Mouse (Mus musculus) embryonic facial prominence, embryonic 10.5 days (tissue): ENCODE data around the gene Entpd6. TPM values are rescaled to one million over a fixed set of nuclear protein-coding genes. Genes with fewer than 3 reads are reported as not detected.

Experiments
- DNase-seq: peaks from one replicate; pipeline ENCODE4 v3.0.0-alpha.2; 2017; ENCODE audit warnings: low spot score
- H3K27ac ChIP-seq: fragments of 300-500 bp; sonication (generic); replicated peaks from 2 replicates; pipeline ENCODE4 v1.5.1; 2016; ENCODE audit warnings: mild to moderate bottlenecking
- H3K27me3 ChIP-seq: fragments of 300-500 bp; sonication (generic); replicated peaks from 2 replicates; pipeline ENCODE4 v1.6.1; 2016; ENCODE audit warnings: low read depth, mild to moderate bottlenecking; ENCODE audit not compliant: poor library complexity, severe bottlenecking
- H3K36me3 ChIP-seq: fragments of 300-500 bp; sonication (generic); replicated peaks from 2 replicates; pipeline ENCODE4 v1.6.1; 2016; ENCODE audit warnings: mild to moderate bottlenecking, moderate library complexity
- H3K4me1 ChIP-seq: fragments of 300-500 bp; sonication (generic); 2 replicates; pipeline ENCODE4 v1.6.1; 2016
- H3K4me3 ChIP-seq: fragments of 300-500 bp; sonication (generic); 2 replicates; pipeline ENCODE4 v1.5.1; 2016; ENCODE audit warnings: mild to moderate bottlenecking, moderate library complexity
- H3K9me3 ChIP-seq: fragments of 300-500 bp; sonication (generic); 2 replicates; pipeline ENCODE4 v1.6.1; 2016; ENCODE audit warnings: mild to moderate bottlenecking
- WGBS: fragments of 180-500 bp; shearing (Covaris S2); methylation state at CpG from one replicate; pipeline ENCODE4 v1.1.7; 2016; 5-methylcytosine and 5-hydroxymethylcytosine counted together
- polyA plus RNA-seq: library from polyadenylated mRNA; unstranded; fragments of >200 nt; fragmentation: Nextera tagmentation; extraction: Ambion mirVana; gene quantifications from 2 replicates; pipeline ENCODE4 v1.2.1, GENCODE M21; 2016

Gene Entpd6
- 30.7 and 37.1 TPM in 2 replicates for polyA plus RNA-seq

DNA sequence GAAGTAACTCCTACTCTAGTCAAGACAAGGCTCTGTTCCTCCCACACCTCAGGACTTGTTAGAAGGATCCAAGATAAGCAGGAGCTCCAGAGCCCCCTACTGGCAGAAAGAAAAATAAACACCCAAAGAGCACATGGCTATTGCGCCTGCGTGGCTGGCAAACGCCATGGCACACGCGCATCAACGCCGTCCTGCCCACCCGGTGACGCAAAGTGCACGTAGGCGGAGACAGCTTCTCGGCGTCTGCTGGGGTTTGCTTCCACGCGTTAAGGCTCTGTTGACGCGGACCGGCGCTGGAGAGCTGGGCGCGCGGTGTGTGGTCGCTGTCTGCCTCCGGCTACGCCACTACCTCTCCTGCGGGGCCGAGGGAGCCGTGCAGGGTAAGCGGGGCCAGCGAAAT is at the start of gene Entpd6:
Entpd6 (plus strand) TSS at position 189 of the 400 bp plus-strand sequence.
- H3K27me3 ChIP-seq, result peaks cover 4% of the 10 kb centered on the region; the same call in 1 of the 2 replicates
- peak within 1 kb of the TSS; percentile 79 for H3K4me3 ChIP-seq
- peaks cover 10% of the 10 kb centered on the region for H3K4me1 ChIP-seq
- H3K9me3 ChIP-seq, result no peaks in the 10 kb centered on the region
- H3K27ac ChIP-seq, result peak within 1 kb of the TSS; percentile 90
- DNase-seq, result peak; percentile 95
- peaks cover 21% of the 10 kb centered on the region for H3K36me3 ChIP-seq
- under 1% methylated on average over 30 of the region's 30 CpGs for WGBS

DNA sequence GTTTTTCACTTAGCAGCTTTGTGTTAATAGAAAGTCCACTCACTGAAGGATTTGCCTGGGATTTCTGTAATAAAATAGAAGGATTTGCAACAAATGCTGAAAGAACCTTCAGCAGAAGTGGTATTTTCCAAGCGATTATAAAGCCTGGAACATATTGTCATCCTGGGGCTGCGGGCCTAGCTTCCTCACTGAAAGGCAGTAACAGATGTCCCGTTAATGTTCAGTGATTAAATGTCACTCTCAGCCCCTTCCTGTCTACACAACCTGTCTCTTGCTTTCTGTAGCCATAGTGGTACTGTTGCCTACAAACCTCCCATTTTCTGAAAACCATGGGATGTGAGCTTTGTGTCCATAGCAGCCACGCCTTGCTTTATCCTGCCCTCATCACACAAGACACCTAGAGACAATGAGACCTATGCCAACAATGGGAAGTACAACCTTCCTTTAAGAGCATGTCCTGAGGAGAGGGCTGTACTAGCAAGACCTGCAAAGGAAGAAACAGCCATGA is 36.6 kb upstream of the Entpd6 start:
- DNase-seq, result no peak
- 82% methylated on average over 4 of the region's 4 CpGs for WGBS

DNA sequence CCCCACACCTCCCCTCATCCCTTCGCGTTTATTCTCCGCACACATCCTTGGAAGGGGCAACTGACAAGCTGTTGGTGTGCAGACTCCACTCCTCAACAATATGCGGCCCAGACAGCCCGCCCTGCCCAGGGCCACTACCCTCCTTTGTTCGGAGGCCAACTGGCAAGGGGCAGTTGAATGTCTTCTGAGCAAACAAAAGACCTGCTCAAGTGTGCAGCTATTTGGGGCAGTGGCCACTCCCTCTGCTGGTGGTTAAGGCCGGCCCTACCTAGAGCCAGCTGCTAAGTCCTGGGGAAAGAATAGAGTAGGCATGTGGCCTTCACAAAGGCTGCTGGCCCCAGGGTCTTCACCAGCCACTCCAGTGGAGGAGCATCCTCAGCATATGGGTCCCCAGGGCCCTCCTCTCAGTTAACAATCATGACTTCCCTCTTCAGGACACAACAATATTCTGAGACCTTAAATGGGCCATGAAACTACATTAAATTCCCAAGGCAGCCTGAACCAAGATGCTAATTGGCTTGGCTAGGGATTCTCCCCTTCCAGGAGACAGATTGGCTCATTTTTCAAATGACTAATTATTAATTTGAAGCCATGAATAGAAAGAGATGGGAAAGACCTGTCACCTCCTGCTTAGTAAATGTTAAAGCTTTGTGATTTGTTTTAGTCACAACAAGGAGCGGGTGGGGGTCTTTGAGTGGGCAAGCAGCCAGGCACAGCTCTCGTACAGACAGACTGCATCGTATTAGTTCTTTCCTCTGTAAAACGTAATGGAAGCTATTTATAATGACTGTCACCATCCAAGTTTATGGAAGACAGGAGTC is 12.9 kb upstream of the Entpd6 start:
- WGBS, result 45% methylated on average over 11 of the region's 11 CpGs
- H3K36me3 ChIP-seq, result no peaks in the 10 kb centered on the region
- H3K27me3 ChIP-seq, result no peaks in the 10 kb centered on the region
- no peak overlapping the region for H3K4me3 ChIP-seq
- peak; percentile 48 for DNase-seq
- H3K27ac ChIP-seq, result no peak overlapping the region; the same call in 1 of the 2 replicates
- 0 out of 2 replicates have a peak, but pooled peaks cover 5% of the 10 kb centered on the region for H3K4me1 ChIP-seq
- H3K9me3 ChIP-seq, result no peaks in the 10 kb centered on the region

More for the DNA sequence above, 36.6 kb upstream of the Entpd6 start:
- no peaks in the 10 kb centered on the region for H3K9me3 ChIP-seq
- H3K27ac ChIP-seq, result no peak overlapping the region
- H3K36me3 ChIP-seq, result no peaks in the 10 kb centered on the region
- no peak overlapping the region for H3K4me3 ChIP-seq
- H3K27me3 ChIP-seq, result no peaks in the 10 kb centered on the region
- no peaks in the 10 kb centered on the region for H3K4me1 ChIP-seq

DNA sequence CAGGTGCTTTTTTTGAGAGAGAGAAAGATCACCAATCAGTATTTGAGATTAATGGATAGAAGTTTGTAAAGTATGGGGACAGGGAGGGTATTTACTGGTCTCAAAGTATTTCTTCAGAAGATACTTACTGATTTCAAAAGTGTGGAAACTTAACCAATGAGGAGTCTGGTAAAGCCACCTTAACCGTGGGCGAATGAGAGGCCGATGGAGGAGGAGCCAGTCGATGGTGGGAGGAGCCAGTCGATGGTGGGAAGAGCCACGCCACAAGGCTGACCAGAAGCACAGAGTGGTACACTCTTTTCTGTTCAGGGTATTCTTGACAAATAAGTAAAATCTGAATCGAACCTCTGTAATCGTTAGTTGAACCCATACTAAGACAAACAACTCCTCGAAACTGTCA is 11.0 kb upstream of the Entpd6 start:
- Histone ChIP-seq H3K27ac (no peak overlapping the region), H3K4me1 (0 out of 2 replicates have a peak, but pooled peaks cover 5% of the 10 kb centered on the region), H3K4me3 (no peak overlapping the region), H3K36me3 (no peaks in the 10 kb centered on the region), H3K9me3 (no peaks in the 10 kb centered on the region), H3K27me3 (no peaks in the 10 kb centered on the region)
- WGBS, result 82% methylated on average over 9 of the region's 9 CpGs
- DNase-seq, result no peak

DNA sequence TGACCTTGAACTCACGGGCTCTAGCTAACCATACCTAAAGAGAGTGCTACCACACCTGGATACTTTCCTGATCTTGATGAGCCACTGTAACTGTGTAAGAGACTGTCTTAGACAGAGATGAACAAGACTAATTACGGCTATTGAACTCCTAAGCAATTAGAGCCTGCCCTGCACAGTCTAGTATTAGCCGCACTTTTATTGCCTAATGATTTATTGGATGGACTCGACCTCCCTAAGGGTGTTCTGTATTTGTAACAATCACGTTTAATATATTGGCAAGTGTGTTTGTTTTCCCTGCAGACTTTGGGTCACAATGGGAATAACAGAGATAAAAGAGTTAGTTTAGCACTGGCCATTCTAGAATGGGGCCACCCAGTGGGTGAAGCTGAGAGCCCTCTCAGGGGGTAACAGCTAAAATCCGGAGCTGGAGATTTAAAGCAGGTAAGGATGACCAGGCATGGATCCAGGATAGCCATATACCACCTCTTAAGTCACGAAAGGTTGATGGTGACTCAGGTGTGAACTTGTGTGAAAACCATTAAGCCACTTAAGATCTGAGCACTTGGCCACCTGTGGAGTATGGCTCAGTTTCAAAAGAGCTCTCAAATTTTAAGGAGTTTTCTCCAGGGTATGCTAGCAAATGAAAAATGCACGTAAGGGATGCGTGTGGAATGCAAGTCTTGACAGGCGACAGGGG is 8.5 kb upstream of the Entpd6 start:
- Histone ChIP-seq H3K36me3 (no peaks in the 10 kb centered on the region), H3K4me3 (no peak overlapping the region), H3K9me3 (no peaks in the 10 kb centered on the region), H3K4me1 (0 out of 2 replicates have a peak, but pooled peaks cover 5% of the 10 kb centered on the region), H3K27me3 (no peaks in the 10 kb centered on the region), H3K27ac (no peak overlapping the region)
- no peak for DNase-seq
- 74% methylated on average over 10 of the region's 10 CpGs for WGBS

DNA sequence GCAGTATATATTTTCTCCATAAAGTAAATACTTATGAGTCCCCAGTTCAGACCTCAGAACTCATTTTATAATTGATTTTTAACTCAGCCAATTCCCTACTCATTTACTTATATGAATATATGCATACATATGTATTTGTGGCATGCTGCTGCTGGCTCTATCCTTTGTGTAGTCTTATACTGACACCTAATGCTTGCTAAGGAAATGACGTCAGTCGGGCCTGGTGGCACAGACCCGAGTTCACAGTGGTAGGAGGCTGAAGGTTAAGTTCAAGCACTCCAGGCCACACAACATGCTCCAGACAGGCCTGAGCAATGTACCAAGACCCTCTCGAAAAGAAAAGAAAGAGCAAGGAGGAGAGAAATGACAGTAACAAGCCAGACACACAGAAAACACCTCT is 7.4 kb upstream of the Entpd6 start:
- Histone ChIP-seq H3K36me3 (no peaks in the 10 kb centered on the region), H3K27ac (no peak overlapping the region), H3K4me1 (no peaks in the 10 kb centered on the region), H3K27me3 (peaks cover 4% of the 10 kb centered on the region; the same call in 1 of the 2 replicates), H3K4me3 (no peak overlapping the region), H3K9me3 (no peaks in the 10 kb centered on the region)
- no peak for DNase-seq
- 67% methylated on average over 4 of the region's 4 CpGs for WGBS

DNA sequence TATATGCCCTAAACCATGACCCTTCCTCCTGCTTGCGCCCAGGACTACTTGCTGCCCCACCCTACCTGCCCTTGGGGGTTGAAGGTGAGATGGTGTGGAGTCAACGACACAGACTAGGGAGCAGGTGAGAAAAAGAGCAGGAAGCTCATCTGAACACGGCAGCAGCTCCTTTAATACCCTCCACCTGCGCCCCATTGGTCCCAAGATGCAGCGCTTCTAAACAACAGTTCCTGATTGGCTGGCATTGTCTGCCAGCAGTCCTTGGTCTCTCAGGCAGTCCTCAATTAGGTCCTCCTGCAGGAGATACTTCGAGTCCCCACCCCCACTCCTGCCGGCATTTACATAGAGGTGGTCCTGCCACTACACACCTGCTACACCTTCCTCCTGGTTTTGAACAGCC is 3.8 kb upstream of the Entpd6 start:
- H3K27ac ChIP-seq, result no peak overlapping the region
- no peaks in the 10 kb centered on the region for H3K9me3 ChIP-seq
- peaks cover 4% of the 10 kb centered on the region; the same call in 1 of the 2 replicates for H3K27me3 ChIP-seq
- 78% methylated on average over 7 of the region's 7 CpGs for WGBS
- DNase-seq, result no peak
- H3K4me3 ChIP-seq, result no peak overlapping the region
- peaks cover 10% of the 10 kb centered on the region for H3K4me1 ChIP-seq
- H3K36me3 ChIP-seq, result no peaks in the 10 kb centered on the region

DNA sequence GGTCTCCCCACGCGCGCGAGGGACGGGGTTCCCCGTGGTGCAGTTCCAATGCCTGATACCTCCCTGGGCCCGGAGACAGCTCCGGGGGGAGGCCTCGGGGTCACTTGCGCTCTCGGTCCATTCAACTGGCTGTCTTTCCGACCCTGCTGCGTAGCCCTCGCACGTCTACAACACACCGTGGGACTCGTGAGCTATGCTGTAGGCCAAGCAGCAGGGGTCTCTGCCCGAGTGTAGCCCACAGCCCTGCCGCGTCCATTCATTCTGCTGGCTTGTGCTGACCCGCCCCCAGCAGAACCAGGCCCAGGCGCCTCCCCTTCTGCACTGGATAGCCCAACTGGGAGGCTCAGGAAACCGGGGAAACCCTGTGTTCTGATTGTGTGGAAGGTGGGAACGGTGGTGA is 441 bp downstream of the Entpd6 start:
- Histone ChIP-seq H3K9me3 (no peaks in the 10 kb centered on the region), H3K27ac (peak overlapping the region; percentile 90), H3K36me3 (peaks cover 22% of the 10 kb centered on the region), H3K4me3 (peak overlapping the region; percentile 79), H3K4me1 (peaks cover 10% of the 10 kb centered on the region), H3K27me3 (peaks cover 4% of the 10 kb centered on the region; the same call in 1 of the 2 replicates)
- 1% methylated on average over 24 of the region's 24 CpGs for WGBS
- peak; percentile 63 for DNase-seq

DNA sequence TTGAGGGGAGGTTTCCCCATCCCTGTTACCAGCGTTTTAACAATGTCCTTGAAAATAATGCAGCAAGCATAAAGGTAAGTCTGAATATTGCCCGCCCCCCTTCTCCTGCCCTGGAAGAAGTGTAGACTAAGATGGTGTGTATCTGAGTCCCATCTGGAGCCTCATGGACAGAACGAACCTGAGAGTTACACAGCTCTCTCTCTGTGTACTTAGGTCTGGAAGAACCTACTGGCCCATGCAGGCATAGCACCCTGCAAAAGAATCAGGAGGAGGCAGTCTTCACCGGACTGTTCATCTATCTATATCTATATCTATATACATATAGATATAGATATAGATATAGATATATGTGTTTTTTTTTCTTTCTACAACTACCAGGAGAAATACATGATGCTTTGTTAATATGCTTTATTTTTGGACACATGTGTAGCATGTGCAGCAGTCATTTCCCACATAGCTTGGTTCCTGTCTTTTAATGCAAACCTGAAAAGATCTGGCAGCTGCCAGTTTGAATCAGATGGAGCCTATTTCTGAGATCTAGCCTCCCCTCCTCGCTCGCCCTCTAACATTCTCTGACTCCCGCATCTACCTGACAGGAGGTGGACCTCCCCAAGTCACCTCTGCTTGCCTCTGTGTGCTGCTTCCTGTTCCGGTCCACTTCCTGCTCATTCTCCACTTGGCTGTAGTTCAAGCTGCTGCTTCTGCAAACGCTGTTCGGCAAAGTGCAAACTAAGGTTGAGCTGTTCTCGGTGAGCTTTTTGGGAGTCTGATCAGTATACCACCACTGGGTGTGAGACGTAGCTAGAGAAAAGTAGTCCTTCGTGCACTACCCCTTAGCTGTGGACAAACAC is 1.5 kb downstream of the Entpd6 start:
- Histone ChIP-seq H3K4me3 (peak overlapping the region; percentile 79; the same call in 1 of the 2 replicates), H3K9me3 (no peaks in the 10 kb centered on the region), H3K27ac (no peak overlapping the region), H3K36me3 (peaks cover 22% of the 10 kb centered on the region), H3K27me3 (peaks cover 4% of the 10 kb centered on the region; the same call in 1 of the 2 replicates), H3K4me1 (peaks cover 10% of the 10 kb centered on the region)
- whole genome bisulfite sequencing, result 82% methylated on average over 13 of the region's 13 CpGs
- DNase-seq, result peak; percentile 13

DNA sequence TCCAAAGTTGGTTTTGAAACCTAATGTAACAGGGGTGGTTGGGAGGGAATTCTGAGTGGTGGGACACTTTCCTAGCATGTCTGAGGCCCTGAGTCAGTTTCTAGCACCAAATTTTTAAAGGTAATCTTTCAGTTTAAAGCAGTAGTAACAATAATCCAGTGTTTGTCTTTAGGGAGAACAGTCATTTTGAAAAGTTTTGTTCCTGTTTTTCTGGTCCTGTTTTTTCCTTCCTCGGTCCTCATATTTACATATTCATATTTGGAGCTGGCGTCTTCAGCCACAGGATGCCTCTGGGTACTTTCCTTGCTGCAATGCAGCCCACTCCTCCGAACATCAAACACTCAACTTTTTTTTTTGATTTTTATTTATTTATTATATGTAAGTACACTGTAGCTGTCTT is 6.2 kb downstream of the Entpd6 start:
- 90% methylated on average over 3 of the region's 3 CpGs for WGBS
- no peak for DNase-seq
- Histone ChIP-seq H3K27ac (no peak overlapping the region), H3K9me3 (no peaks in the 10 kb centered on the region), H3K36me3 (peaks cover 59% of the 10 kb centered on the region), H3K4me3 (no peak overlapping the region), H3K27me3 (no peaks in the 10 kb centered on the region), H3K4me1 (peaks cover under 1% of the 10 kb centered on the region)

DNA sequence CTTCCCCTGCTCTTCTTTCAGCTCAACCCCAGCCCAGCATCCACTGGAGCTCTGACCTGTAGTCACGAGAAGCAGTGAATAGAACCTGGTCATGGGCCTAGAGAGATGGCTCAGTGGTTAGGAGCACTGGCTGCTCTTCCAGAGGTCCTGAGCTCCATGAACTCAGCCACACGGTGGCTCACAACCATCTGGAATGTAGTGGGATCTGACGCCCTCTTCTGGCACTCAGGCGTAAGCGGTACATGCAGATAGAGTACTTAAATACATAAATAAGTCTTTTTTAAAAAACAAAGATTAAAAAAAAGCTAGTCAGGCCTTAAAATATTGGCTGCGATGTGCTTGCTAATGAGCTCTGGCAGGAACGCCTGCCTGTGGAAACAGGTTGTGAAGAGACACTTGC is 12.6 kb downstream of the Entpd6 start:
- Histone ChIP-seq H3K27ac (no peak overlapping the region), H3K27me3 (no peaks in the 10 kb centered on the region), H3K4me3 (no peak overlapping the region), H3K36me3 (peaks cover 71% of the 10 kb centered on the region), H3K9me3 (no peaks in the 10 kb centered on the region), H3K4me1 (no peaks in the 10 kb centered on the region)
- DNase-seq, result no peak
- WGBS, result 85% methylated on average over 7 of the region's 7 CpGs

DNA sequence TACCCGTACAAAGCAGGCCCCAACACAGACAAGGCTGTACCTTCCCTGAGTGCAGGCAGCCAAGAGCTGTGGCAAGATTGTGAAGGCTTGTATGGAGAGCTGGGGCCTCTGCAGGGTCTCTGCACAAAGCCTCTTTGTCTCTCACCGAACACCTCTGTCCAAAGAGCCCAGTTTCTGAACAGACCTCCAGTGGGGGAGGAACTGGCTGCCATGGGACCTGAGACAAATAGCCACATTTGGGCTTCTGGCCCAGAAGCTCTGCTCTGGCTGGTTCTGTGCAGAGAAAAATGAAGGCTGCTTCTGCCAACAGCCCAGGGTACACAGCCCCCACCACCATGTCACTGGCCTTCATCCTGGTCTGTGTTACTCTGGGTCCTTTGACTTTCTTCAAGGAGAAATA is 16.8 kb downstream of the Entpd6 start:
- H3K27me3 ChIP-seq, result no peaks in the 10 kb centered on the region
- no peaks in the 10 kb centered on the region for H3K9me3 ChIP-seq
- 50% methylated on average over 2 of the region's 2 CpGs for WGBS
- no peaks in the 10 kb centered on the region for H3K4me1 ChIP-seq
- peaks cover 74% of the 10 kb centered on the region for H3K36me3 ChIP-seq
- no peak overlapping the region for H3K4me3 ChIP-seq
- no peak for DNase-seq
- no peak overlapping the region for H3K27ac ChIP-seq
